Mouse (Mus musculus) C2C12 (cell line): ENCODE measurements around the gene Trcg1.

Experiments
- CTCF ChIP-seq: IDR thresholded peaks from one replicate; pipeline ENCODE4 v1.5.1; 2011; ENCODE audit not compliant: control insufficient read depth, insufficient read depth, insufficient read length
- MAX ChIP-seq: IDR thresholded peaks from one replicate; pipeline ENCODE4 v1.6.1; 2011; ENCODE audit warnings: mild to moderate bottlenecking, control low read depth
- MYOD1 ChIP-seq: IDR thresholded peaks from one replicate; pipeline ENCODE4 v1.6.1; 2011; ENCODE audit warnings: low read depth; ENCODE audit not compliant: control insufficient read depth, insufficient read length
- MYOG ChIP-seq: IDR thresholded peaks from one replicate; pipeline ENCODE4 v1.6.1; 2011; ENCODE audit not compliant: control insufficient read depth, insufficient read length; ENCODE audit errors: extremely low read depth
- USF1 ChIP-seq: IDR thresholded peaks from one replicate; pipeline ENCODE4 v1.6.1; 2011; ENCODE audit warnings: low read depth, mild to moderate bottlenecking, control low read depth, moderate library complexity

DNA sequence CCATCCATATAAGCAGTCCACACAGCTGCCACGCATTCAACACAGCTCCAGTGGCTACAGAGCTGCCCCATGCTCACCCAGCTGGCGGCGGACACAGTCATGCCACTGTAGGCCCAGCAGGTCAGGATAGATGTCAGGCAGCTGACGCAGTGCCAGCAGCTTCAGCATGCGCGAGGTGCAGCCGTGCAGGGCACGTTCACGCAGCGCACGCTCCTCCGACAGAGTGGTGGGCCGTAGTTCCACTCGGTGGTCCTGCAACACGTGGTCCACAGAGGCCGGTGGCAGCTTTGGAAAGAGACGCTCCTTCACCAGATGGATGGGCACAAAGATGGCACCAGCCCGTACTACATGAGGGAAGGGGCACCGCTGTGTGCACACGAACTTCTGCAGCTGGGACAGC, 20.0 kb downstream of the Trcg1 start:
- TF ChIP-seq CTCF (no peak), USF1 (no peak), MYOG (no peak), MAX (no peak), MYOD1 (no peak)
